Mouse (Mus musculus) CH12.LX (cell line): ENCODE results near the gene B4galt2. TPM values are rescaled to one million over a fixed set of nuclear protein-coding genes. Genes with fewer than 3 reads are reported as not detected.
A peak's percentile ranks its signal among the peaks of the same experiment; 100 is the strongest.

ENCODE experiments used
- DNase-seq: peaks from one replicate; pipeline ENCODE4 v3.0.0-alpha.2; 2013; ENCODE audit errors: extremely low read depth
- H3K27ac ChIP-seq: 2 replicates; pipeline ENCODE4 v1.5.1; 2012; ENCODE audit warnings: low read depth, mild to moderate bottlenecking, control low read depth, moderate library complexity; ENCODE audit not compliant: insufficient read depth
- H3K27me3 ChIP-seq: replicated peaks from 2 replicates; pipeline ENCODE3; 2012; ENCODE audit warnings: inconsistent platforms
- H3K36me3 ChIP-seq, 2 experiments: replicated peaks in 1 of 2; 2 replicates each; pipeline versions ENCODE3 to v1.6.1; 2012; ENCODE audit warnings: inconsistent platforms in 1 of 2, low read length in 1 of 2, mild to moderate bottlenecking in 1 of 2, mixed read lengths in 1 of 2, moderate library complexity in 1 of 2; ENCODE audit not compliant: control insufficient read depth in 1 of 2, insufficient read depth in 1 of 2
- H3K4me1 ChIP-seq, 2 experiments: 2 replicates each; pipeline ENCODE4 v1.6.1; 2012; ENCODE audit warnings: inconsistent platforms in 1 of 2, moderate library complexity in 1 of 2; ENCODE audit not compliant: insufficient read depth in 2 of 2, control insufficient read depth in 1 of 2
- H3K4me2 ChIP-seq: 2 replicates; pipeline ENCODE4 v1.6.1; 2012; ENCODE audit warnings: low read depth, mild to moderate bottlenecking, control low read depth; ENCODE audit not compliant: poor library complexity, insufficient read depth, severe bottlenecking
- H3K4me3 ChIP-seq, 3 experiments: fragments of 150-350 bp in 1 of 3; sonication (generic) in 1 of 3; replicated peaks in 1 of 3; 2 replicates each; pipeline versions ENCODE3 to v1.5.1; 2011 to 2012; ENCODE audit warnings: low read depth in 2 of 3, low read length in 2 of 3, mild to moderate bottlenecking in 2 of 3, moderate library complexity in 2 of 3, control low read depth in 1 of 3, improper control_type of control experiment in 1 of 3, inconsistent platforms in 1 of 3, mixed read lengths in 1 of 3; ENCODE audit not compliant: poor library complexity in 1 of 3
- H3K79me2 ChIP-seq: replicated peaks from 2 replicates; pipeline ENCODE4 v1.6.1; 2012; ENCODE audit warnings: mild to moderate bottlenecking, moderate library complexity; ENCODE audit not compliant: control insufficient read depth, poor library complexity, insufficient read depth, severe bottlenecking; ENCODE audit errors: extremely low read depth
- H3K9ac ChIP-seq: 2 replicates; pipeline ENCODE4 v1.6.1; 2012; ENCODE audit warnings: low read depth, mild to moderate bottlenecking, control low read depth, moderate library complexity; ENCODE audit not compliant: insufficient read depth
- H3K9me3 ChIP-seq: replicated peaks from 2 replicates; pipeline ENCODE3; 2012; ENCODE audit warnings: low read length, inconsistent platforms, mixed read lengths
- CHD1 ChIP-seq: IDR thresholded peaks from 2 replicates; pipeline ENCODE4 v1.6.1; 2012; ENCODE audit warnings: low read depth, low read length, improper control_type of control experiment, inconsistent platforms
- CHD2 ChIP-seq: IDR thresholded peaks from 2 replicates; pipeline ENCODE4 v1.6.1; 2011; ENCODE audit warnings: low read length, improper control_type of control experiment
- CTCF ChIP-seq, 2 experiments: IDR thresholded peaks in 1 of 2; conservative IDR thresholded peaks in 1 of 2; 2 replicates each; pipeline ENCODE4 v1.5.1; 2011 to 2012; ENCODE audit warnings: low read depth in 2 of 2, low read length in 2 of 2, improper control_type of control experiment in 1 of 2, inconsistent platforms in 1 of 2, mild to moderate bottlenecking in 1 of 2, moderate library complexity in 1 of 2
- EP300 ChIP-seq: IDR thresholded peaks from 2 replicates; pipeline ENCODE4 v1.6.1; 2011; ENCODE audit warnings: low read length, improper control_type of control experiment
- IRF4 ChIP-seq: IDR thresholded peaks from 2 replicates; pipeline ENCODE4 v1.6.1; 2014; ENCODE audit warnings: low read depth, mild to moderate bottlenecking, inconsistent platforms, low read length, improper control_type of control experiment
- JUND ChIP-seq: conservative IDR thresholded peaks from 2 replicates; pipeline ENCODE4 v1.6.1; 2011; ENCODE audit warnings: low read depth, low read length, improper control_type of control experiment
- KAT2A ChIP-seq: IDR thresholded peaks from 2 replicates; pipeline ENCODE4 v1.6.1; 2012; ENCODE audit warnings: low read length, improper control_type of control experiment, inconsistent platforms; ENCODE audit not compliant: insufficient replicate concordance
- MAFK ChIP-seq: IDR thresholded peaks from 2 replicates; pipeline ENCODE4 v1.6.1; 2011; ENCODE audit warnings: low read length, improper control_type of control experiment; ENCODE audit not compliant: insufficient replicate concordance
- MAZ ChIP-seq: IDR thresholded peaks from 2 replicates; pipeline ENCODE4 v1.6.1; 2012; ENCODE audit warnings: low read depth, mild to moderate bottlenecking, inconsistent platforms, low read length, improper control_type of control experiment, moderate library complexity
- MEF2A ChIP-seq: IDR thresholded peaks from 2 replicates; pipeline ENCODE4 v1.6.1; 2014; ENCODE audit warnings: low read depth, mild to moderate bottlenecking, inconsistent platforms, low read length, improper control_type of control experiment, borderline replicate concordance
- MXI1 ChIP-seq: IDR thresholded peaks from 2 replicates; pipeline ENCODE4 v1.6.1; 2011; ENCODE audit warnings: mild to moderate bottlenecking, low read depth, low read length, improper control_type of control experiment
- MYC ChIP-seq: IDR thresholded peaks from 2 replicates; pipeline ENCODE4 v1.6.1; 2011; ENCODE audit warnings: low read depth, mild to moderate bottlenecking, improper control_type of control experiment, low read length
- NRF1 ChIP-seq: IDR thresholded peaks from 2 replicates; pipeline ENCODE4 v1.6.1; 2014; ENCODE audit warnings: low read depth, mild to moderate bottlenecking, inconsistent platforms, low read length, improper control_type of control experiment, moderate library complexity
- POLR2A ChIP-seq: IDR thresholded peaks from 2 replicates; pipeline ENCODE4 v1.6.1; 2011; ENCODE audit warnings: low read depth, mild to moderate bottlenecking, improper control_type of control experiment, low read length
- RAD21 ChIP-seq: IDR thresholded peaks from 2 replicates; pipeline ENCODE4 v1.6.1; 2011; ENCODE audit warnings: low read depth, mild to moderate bottlenecking, low read length, improper control_type of control experiment, moderate library complexity
- RCOR1 ChIP-seq: conservative IDR thresholded peaks from 2 replicates; pipeline ENCODE4 v1.6.1; 2012; ENCODE audit warnings: low read depth, mild to moderate bottlenecking, inconsistent platforms, low read length, improper control_type of control experiment
- SMC3 ChIP-seq: IDR thresholded peaks from 2 replicates; pipeline ENCODE4 v1.6.1; 2011; ENCODE audit warnings: low read depth, low read length, improper control_type of control experiment
- TBP ChIP-seq: conservative IDR thresholded peaks from 2 replicates; pipeline ENCODE4 v1.6.1; 2011; ENCODE audit warnings: low read depth, low read length, improper control_type of control experiment
- TCF12 ChIP-seq: IDR thresholded peaks from 2 replicates; pipeline ENCODE4 v1.6.1; 2014; ENCODE audit warnings: low read depth, mild to moderate bottlenecking, inconsistent platforms, low read length, improper control_type of control experiment
- UBTF ChIP-seq: IDR thresholded peaks from 2 replicates; pipeline ENCODE4 v1.6.1; 2012; ENCODE audit warnings: low read depth, mild to moderate bottlenecking, inconsistent platforms, low read length, improper control_type of control experiment, moderate library complexity
- USF1 ChIP-seq: IDR thresholded peaks from 2 replicates; pipeline ENCODE4 v1.6.1; 2014; ENCODE audit warnings: low read depth, mild to moderate bottlenecking, inconsistent platforms, low read length, improper control_type of control experiment
- ZC3H11A ChIP-seq: IDR thresholded peaks from 2 replicates; pipeline ENCODE4 v1.6.1; 2012; ENCODE audit warnings: low read depth, mild to moderate bottlenecking, inconsistent platforms, low read length, improper control_type of control experiment
- ZKSCAN1 ChIP-seq: IDR thresholded peaks from 2 replicates; pipeline ENCODE4 v1.6.1; 2012; ENCODE audit warnings: low read depth, inconsistent platforms, low read length, improper control_type of control experiment, borderline replicate concordance
- ZMIZ1 ChIP-seq: IDR thresholded peaks from 2 replicates; pipeline ENCODE4 v1.6.1; 2012; ENCODE audit warnings: low read depth, mild to moderate bottlenecking, inconsistent platforms, low read length, improper control_type of control experiment
- ZNF384 ChIP-seq: IDR thresholded peaks from 2 replicates; pipeline ENCODE4 v1.6.1; 2012; ENCODE audit warnings: low read depth, low read length, improper control_type of control experiment, inconsistent platforms
- dilution Hi-C: fragments of 300-500 bp; cut with MboI; formaldehyde crosslinking; loops from 2 replicates; pipeline ENCODE4 v1.14.3; 2020; ENCODE audit warnings: low sequenced_read_pairs; ENCODE audit not compliant: extremely low pct_unique_long_range_greater_than_20kb, extremely low pct_ligation_motif_present
- in situ Hi-C: fragments of 300-500 bp; cut with MboI; formaldehyde crosslinking; loops from 3 replicates; pipeline ENCODE4 v1.14.3; 2019; ENCODE audit warnings: low sequenced_read_pairs, low pct_ligation_motif_present, low pct_unique_long_range_greater_than_20kb, mixed read lengths
- polyA plus RNA-seq: library from polyadenylated mRNA; unstranded; fragments of >175 nt; gene quantifications from 2 replicates; pipeline ENCODE4 v1.2.1, GENCODE M21; 2012; ENCODE audit warnings: low read depth; ENCODE audit not compliant: insufficient read length
- total RNA-seq, 2 experiments: library from RNA; depleted of rRNA; stranded (reverse); fragments of 300-350 nt in 1 of 2; fragments of >200 nt in 1 of 2; gene quantifications; 2 replicates each; pipeline ENCODE4 v1.2.3; 2012 to 2014

The B4galt2 gene
- total and polyA plus RNA-seq, 3 experiments = 0.14 to 0.25 TPM; not detected in 1

- dilution Hi-C loops = no loop called here
- no peak overlapping the region for H3K4me2 ChIP-seq
Measured at GRCm38 (mm10) chr4:117860570-117860969, 22.7 kb downstream of the B4galt2 start.

GRCm38 (mm10) chr4:117858794-117859193 is 24.5 kb downstream of the B4galt2 start:
- H3K27ac ChIP-seq = no peak overlapping the region

More at GRCm38 (mm10) chr4:117860570-117860969, 22.7 kb downstream of the B4galt2 start:
- no peak for DNase-seq
- TF ChIP-seq MEF2A = no peak
- no peak for TF ChIP-seq ZKSCAN1
- TF ChIP-seq NRF1 = no peak
- no peak for TF ChIP-seq EP300
- no peak for TF ChIP-seq IRF4
- no peak for TF ChIP-seq ZC3H11A
- no peak for TF ChIP-seq ZNF384
- no peak for TF ChIP-seq POLR2A
- no peak for TF ChIP-seq USF1
- no peak for TF ChIP-seq CHD2
- TF ChIP-seq MXI1 = no peak
- TF ChIP-seq ZMIZ1 = no peak
- TF ChIP-seq UBTF = no peak
- TF ChIP-seq MYC = no peak
- no peak for TF ChIP-seq MAFK
- TF ChIP-seq CHD1 = no peak
- no peak for TF ChIP-seq KAT2A
- Histone ChIP-seq H3K36me3 (peaks cover 65 to 95% of the 10 kb centered on the region in 2 experiments), H3K27ac (no peak overlapping the region), H3K9me3 (no peaks in the 10 kb centered on the region), H3K4me1 (peaks cover 14 to 22% of the 10 kb centered on the region in 2 experiments), H3K27me3 (no peaks in the 10 kb centered on the region), H3K9ac (no peak overlapping the region), H3K79me2 (no peaks in the 10 kb centered on the region), H3K4me3 (no peak overlapping the region)
- in situ Hi-C loops = no loop called here

More at GRCm38 (mm10) chr4:117858794-117859193, 24.5 kb downstream of the B4galt2 start:
- Histone ChIP-seq H3K4me3 (no peak overlapping the region), H3K36me3 (peaks cover 51 to 95% of the 10 kb centered on the region in 2 experiments), H3K4me2 (no peak overlapping the region), H3K27me3 (no peaks in the 10 kb centered on the region), H3K4me1 (peaks cover 14 to 22% of the 10 kb centered on the region in 2 experiments), H3K79me2 (no peaks in the 10 kb centered on the region), H3K9ac (no peak overlapping the region), H3K9me3 (no peaks in the 10 kb centered on the region)
- DNase-seq = peak; percentile 43
- dilution Hi-C loops = no loop called here
- no peak for TF ChIP-seq TBP
- TF ChIP-seq ZKSCAN1 = no peak
- no peak for TF ChIP-seq USF1
- TF ChIP-seq JUND = no peak
- TF ChIP-seq SMC3 = peak; percentile 70
- TF ChIP-seq MAZ = no peak
- TF ChIP-seq MYC = no peak
- no peak for TF ChIP-seq RCOR1
- TF ChIP-seq NRF1 = no peak
- no peak for TF ChIP-seq TCF12
- TF ChIP-seq CHD1 = no peak
- peak; percentile 15 to 71; a peak in 2 of 4 replicates for TF ChIP-seq CTCF (conservative IDR thresholded peaks at IDR 0.05 in 1 of 2, IDR thresholded peaks at IDR 0.05 in 1 of 2; ENCODE audit: low read depth in 2 of 2, low read length in 2 of 2)
- TF ChIP-seq RAD21 = peak; percentile 61
- in situ Hi-C loops = no loop called here
